Mouse (Mus musculus) CH12.LX (cell line): ENCODE data around the gene Fgf9.

ENCODE experiments used
- CHD2 ChIP-seq: IDR thresholded peaks from 2 replicates; pipeline ENCODE4 v1.6.1; 2011; ENCODE audit warnings: low read length, improper control_type of control experiment
- CTCF ChIP-seq, 2 experiments: IDR thresholded peaks in 1 of 2; conservative IDR thresholded peaks in 1 of 2; 2 replicates each; pipeline ENCODE4 v1.5.1; 2011 to 2012; ENCODE audit warnings: low read depth in 2 of 2, low read length in 2 of 2, improper control_type of control experiment in 1 of 2, inconsistent platforms in 1 of 2, mild to moderate bottlenecking in 1 of 2, moderate library complexity in 1 of 2
- HCFC1 ChIP-seq: IDR thresholded peaks from 2 replicates; pipeline ENCODE4 v1.6.1; 2012; ENCODE audit warnings: low read depth, mild to moderate bottlenecking, inconsistent platforms, low read length, improper control_type of control experiment
- MAZ ChIP-seq: IDR thresholded peaks from 2 replicates; pipeline ENCODE4 v1.6.1; 2012; ENCODE audit warnings: low read depth, mild to moderate bottlenecking, inconsistent platforms, low read length, improper control_type of control experiment, moderate library complexity
- POLR2A ChIP-seq: IDR thresholded peaks from 2 replicates; pipeline ENCODE4 v1.6.1; 2011; ENCODE audit warnings: low read depth, mild to moderate bottlenecking, improper control_type of control experiment, low read length
- RAD21 ChIP-seq: IDR thresholded peaks from 2 replicates; pipeline ENCODE4 v1.6.1; 2011; ENCODE audit warnings: low read depth, mild to moderate bottlenecking, low read length, improper control_type of control experiment, moderate library complexity
- RCOR1 ChIP-seq: conservative IDR thresholded peaks from 2 replicates; pipeline ENCODE4 v1.6.1; 2012; ENCODE audit warnings: low read depth, mild to moderate bottlenecking, inconsistent platforms, low read length, improper control_type of control experiment
- ZC3H11A ChIP-seq: IDR thresholded peaks from 2 replicates; pipeline ENCODE4 v1.6.1; 2012; ENCODE audit warnings: low read depth, mild to moderate bottlenecking, inconsistent platforms, low read length, improper control_type of control experiment
- ZKSCAN1 ChIP-seq: IDR thresholded peaks from 2 replicates; pipeline ENCODE4 v1.6.1; 2012; ENCODE audit warnings: low read depth, inconsistent platforms, low read length, improper control_type of control experiment, borderline replicate concordance
- ZNF384 ChIP-seq: IDR thresholded peaks from 2 replicates; pipeline ENCODE4 v1.6.1; 2012; ENCODE audit warnings: low read depth, low read length, improper control_type of control experiment, inconsistent platforms

DNA sequence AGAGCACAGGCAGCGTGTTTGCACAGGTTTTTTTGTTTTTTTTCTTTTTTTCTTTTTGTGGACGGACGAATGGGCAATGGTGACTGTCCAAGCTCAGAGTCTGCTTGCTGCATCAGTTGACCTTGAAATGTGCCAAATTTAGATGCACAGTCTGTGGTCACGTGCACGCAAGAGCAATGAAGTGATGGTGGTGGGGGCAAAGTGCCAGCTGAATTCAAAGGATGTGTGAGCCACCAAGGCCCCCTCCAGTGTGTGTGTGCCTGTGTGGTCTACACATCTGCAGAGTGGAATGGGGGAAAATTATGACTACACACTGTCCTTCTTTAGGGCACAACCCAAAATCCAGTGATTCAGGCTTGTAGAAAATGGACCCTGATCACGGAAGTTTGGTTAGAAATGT lies 42.8 kb downstream of the Fgf9 start:
- TF ChIP-seq CTCF (conservative IDR thresholded peaks at IDR 0.05 in 1 of 2, IDR thresholded peaks at IDR 0.05 in 1 of 2; ENCODE audit: low read depth in 2 of 2, low read length in 2 of 2) = no peak
- no peak for TF ChIP-seq HCFC1
- no peak for TF ChIP-seq MAZ
- TF ChIP-seq RCOR1 = no peak
- no peak for TF ChIP-seq ZNF384
- no peak for TF ChIP-seq RAD21
- no peak for TF ChIP-seq ZC3H11A
- no peak for TF ChIP-seq CHD2
- TF ChIP-seq ZKSCAN1 = no peak
- TF ChIP-seq POLR2A = no peak
